Mouse (Mus musculus) midbrain, embryonic 15.5 days (tissue): ENCODE results near the gene Ipp. TPM values are rescaled to one million over a fixed set of nuclear protein-coding genes. Genes with fewer than 3 reads are reported as not detected.

Experiments used
- polyA plus RNA-seq: library from polyadenylated mRNA; unstranded; fragments of >200 nt; fragmentation: Nextera tagmentation; extraction: Ambion mirVana; gene quantifications from 2 replicates; pipeline ENCODE4 v1.2.1, GENCODE M21; 2015

The Ipp gene
- polyA plus RNA-seq, 1 experiment from 2014 or later = 13.3 TPM

Other genes starting within 250 kb of the Ipp start
- gene Mast2, start 43.4 kb upstream of the Ipp start, polyA plus RNA-seq = 54.5 and 59.1 TPM in 2 replicates
- 17.6 and 21.2 TPM in 2 replicates for gene Tmem69, start 48.4 kb downstream of the Ipp start, polyA plus RNA-seq
- 16.4 and 16.5 TPM in 2 replicates for gene Gpbp1l1, start 50.1 kb downstream of the Ipp start, polyA plus RNA-seq
- 4.3 and 6.7 TPM in 2 replicates for gene Ccdc17, start 89.1 kb downstream of the Ipp start, polyA plus RNA-seq
- gene Nasp, start 120.4 kb downstream of the Ipp start, polyA plus RNA-seq = 89.8 and 95.2 TPM in 2 replicates
- 675 and 714 TPM in 2 replicates for gene Akr1a1, start 144.1 kb downstream of the Ipp start, polyA plus RNA-seq
- 370 and 378 TPM in 2 replicates for gene Prdx1, start 178.0 kb downstream of the Ipp start, polyA plus RNA-seq
- 22.2 and 22.6 TPM in 2 replicates for gene Mmachc, start 200.9 kb downstream of the Ipp start, polyA plus RNA-seq
- 11.3 and 11.5 TPM in 2 replicates for gene Ccdc163, start 201.0 kb downstream of the Ipp start, polyA plus RNA-seq
- gene Tesk2, start 213.4 kb downstream of the Ipp start, polyA plus RNA-seq = 2.6 and 2.9 TPM in 2 replicates